ENCODE assay signal across 7 mouse cellular contexts in genomic region chr7:81763110-81763845, GRCm38 (mm10). TPM values are rescaled to one million over a fixed set of nuclear protein-coding genes. Genes with fewer than 3 reads are reported as not detected.
DNase-seq lines count a peak whose midpoint lies in the region; ATAC-seq and TF ChIP-seq lines count a peak whose summit lies in the region.

No protein-coding gene starts in this region.

- 2% methylated on average over 60 of the region's 60 CpGs for WGBS in heart, embryonic 15.5 days
- 2% methylated on average over 60 of the region's 60 CpGs for WGBS in small intestine, adult 2 months

- 0 out of 4 replicates have a peak, but pooled peaks of 1 of the 2 experiments have one; percentile 28 for TF ChIP-seq POLR2A in MEL (IDR thresholded peaks at IDR 0.05; ENCODE audit: control insufficient read depth in 1 of 2, insufficient read depth in 1 of 2, low read depth in 1 of 2, low read length in 2 of 2, poor library complexity in 1 of 2)
- no peak for TF ChIP-seq POLR2A in cortical plate, adult 2 months (IDR thresholded peaks at IDR 0.05; ENCODE audit: extremely low read depth, insufficient read depth, low read length)
- no peak for TF ChIP-seq POLR2A in small intestine, adult 2 months (IDR thresholded peaks at IDR 0.05; ENCODE audit: low read depth, low read length)

- peak; percentile 30 to 78 (median 68) for TF ChIP-seq CTCF in MEL (IDR thresholded peaks at IDR 0.05 in 2 of 3, conservative IDR thresholded peaks at IDR 0.05 in 1 of 3; ENCODE audit: control insufficient read depth in 1 of 3, insufficient read depth in 1 of 3, low read depth in 2 of 3, low read length in 3 of 3, poor library complexity in 1 of 3, severe bottlenecking in 1 of 3)
- TF ChIP-seq CTCF in cortical plate, adult 2 months (IDR thresholded peaks at IDR 0.05; ENCODE audit: extremely low read depth, insufficient read depth, low read length): 0 out of 2 replicates have a peak, but pooled peaks have one; percentile 3
- peak; percentile 48; the same call in 1 of the 2 replicates for TF ChIP-seq CTCF in small intestine, adult 2 months (IDR thresholded peaks at IDR 0.05; ENCODE audit: extremely low read depth, insufficient read length, insufficient replicate concordance, low read depth, low read length)

- peak overlapping the region; percentile 81 for H3K4me2 ChIP-seq in heart, embryonic 15.5 days

- peak; percentile 20 for TF ChIP-seq RAD21 in MEL (IDR thresholded peaks at IDR 0.05; ENCODE audit: low read depth, low read length)

- peak; percentile 56 for ATAC-seq in CD4-positive, CD25-positive, alpha-beta regulatory T cell, adult 4 months
- peak; percentile 70 for ATAC-seq in heart, embryonic 15.5 days (replicated peaks; ENCODE audit: insufficient number of reproducible peaks, insufficient read depth, low FRiP score, low read depth)
- peak; percentile 72 for ATAC-seq in megakaryocyte, adult 5-6 weeks (ENCODE audit: poor library complexity, severe bottlenecking)

- H3K27me3 ChIP-seq in MEL (ENCODE audit: control insufficient read depth in 1 of 2, insufficient read depth in 2 of 2, low read length in 2 of 2): no peaks in the 10 kb centered on the region
- H3K27me3 ChIP-seq in heart, embryonic 15.5 days: no peaks in the 10 kb centered on the region
- no peaks in the 10 kb centered on the region for H3K27me3 ChIP-seq in small intestine, adult 2 months (ENCODE audit: control insufficient read depth, insufficient read depth, low read length)

- peak overlapping the region; percentile 77 for H3K9ac ChIP-seq in MEL (ENCODE audit: control insufficient read depth, low read depth, low read length, poor library complexity, severe bottlenecking)
- peak overlapping the region; percentile 97 for H3K9ac ChIP-seq in heart, embryonic 15.5 days

- H3K4me3 ChIP-seq in MEL (ENCODE audit: control insufficient read depth in 1 of 2, insufficient read depth in 1 of 2, low read depth in 2 of 2, low read length in 2 of 2): peak overlapping the region; percentile 64 to 85
- H3K4me3 ChIP-seq in cortical plate, adult 2 months (ENCODE audit: insufficient read depth, low read length): peak overlapping the region; percentile 79
- H3K4me3 ChIP-seq in heart, embryonic 15.5 days: peak overlapping the region; percentile 100
- peak overlapping the region; percentile 95 for H3K4me3 ChIP-seq in small intestine, adult 2 months (ENCODE audit: low read depth, low read length)

- peaks cover 6 to 8% of the 10 kb centered on the region in 2 experiments; a peak in 2 of 4 replicates for H3K4me1 ChIP-seq in MEL (ENCODE audit: control insufficient read depth in 1 of 2, insufficient read depth in 2 of 2, low read length in 2 of 2)
- H3K4me1 ChIP-seq in cortical plate, adult 2 months (ENCODE audit: control insufficient read depth, insufficient read depth, low read length): peaks cover 2% of the 10 kb centered on the region; the same call in 1 of the 2 replicates
- H3K4me1 ChIP-seq in heart, embryonic 15.5 days (replicated peaks): peaks cover 19% of the 10 kb centered on the region
- peaks cover 8% of the 10 kb centered on the region; the same call in 1 of the 2 replicates for H3K4me1 ChIP-seq in small intestine, adult 2 months (ENCODE audit: control insufficient read depth, insufficient read depth, insufficient read length, low read length)

- peak overlapping the region; percentile 36 for H3K27ac ChIP-seq in MEL (ENCODE audit: control insufficient read depth, low read depth, low read length)
- peak overlapping the region; percentile 36; the same call in 1 of the 2 replicates for H3K27ac ChIP-seq in cortical plate, adult 2 months (ENCODE audit: insufficient read depth, low read length)
- peak overlapping the region; percentile 88 for H3K27ac ChIP-seq in heart, embryonic 15.5 days
- H3K27ac ChIP-seq in small intestine, adult 2 months (ENCODE audit: insufficient read depth, low read depth, low read length): peak overlapping the region; percentile 21; the same call in 1 of the 2 replicates

- TF ChIP-seq EP300 in MEL (IDR thresholded peaks at IDR 0.05; ENCODE audit: low read depth in 1 of 2, low read length in 2 of 2): no peak

- peaks cover 0 to 17% of the 10 kb centered on the region in 2 experiments for H3K36me3 ChIP-seq in MEL (ENCODE audit: control insufficient read depth in 1 of 2, insufficient read depth in 2 of 2, low read length in 2 of 2)
- H3K36me3 ChIP-seq in heart, embryonic 15.5 days: no peaks in the 10 kb centered on the region
- no peaks in the 10 kb centered on the region; the same call in 1 of the 2 replicates for H3K36me3 ChIP-seq in small intestine, adult 2 months (ENCODE audit: control insufficient read depth, insufficient read depth, low read length)

- intact Hi-C loops in left cerebral cortex, postnatal 14 days (cut with DNase I): no loop called here

- DNase-seq in MEL (ENCODE audit: low read depth, low spot score): peak; percentile 85
- peak; percentile 35 to 52 for DNase-seq in left cerebral cortex, postnatal 14 days (ENCODE audit: low spot score in 2 of 2)

- no peaks in the 10 kb centered on the region for H3K9me3 ChIP-seq in MEL (replicated peaks; ENCODE audit: insufficient read depth, low read length)
- no peaks in the 10 kb centered on the region for H3K9me3 ChIP-seq in heart, embryonic 15.5 days (replicated peaks)

- peaks cover 32% of the 10 kb centered on the region for H3K79me2 ChIP-seq in MEL (ENCODE audit: control insufficient read depth, insufficient read depth, low read length, poor library complexity)

TF ChIP-seq in MEL, 35 proteins besides CTCF, POLR2A, EP300 and RAD21:
- no peak for TF ChIP-seq MAFK (IDR thresholded peaks at IDR 0.05; ENCODE audit: borderline replicate concordance, low read depth, low read length)
- peak; percentile 18; the same call in 1 of the 2 replicates for TF ChIP-seq MYC (IDR thresholded peaks at IDR 0.05; ENCODE audit: low read depth, low read length)
- peak; percentile 23; the same call in 1 of the 2 replicates for TF ChIP-seq MAX (IDR thresholded peaks at IDR 0.05; ENCODE audit: low read length)
- no peak for TF ChIP-seq ETS1 (IDR thresholded peaks at IDR 0.05; ENCODE audit: low read depth, low read length)
- no peak for TF ChIP-seq UBTF (IDR thresholded peaks at IDR 0.05; ENCODE audit: borderline replicate concordance, insufficient read depth, low read depth, low read length)
- TF ChIP-seq CHD2 (IDR thresholded peaks at IDR 0.05; ENCODE audit: low read length): no peak
- TF ChIP-seq SMC3 (IDR thresholded peaks at IDR 0.05; ENCODE audit: low read depth, low read length): peak; percentile 45
- TF ChIP-seq TBP (IDR thresholded peaks at IDR 0.05; ENCODE audit: low read depth, low read length): 0 out of 2 replicates have a peak, but pooled peaks have one; percentile 34
- no peak for TF ChIP-seq USF1 (IDR thresholded peaks at IDR 0.05; ENCODE audit: low read depth, low read length)
- no peak for TF ChIP-seq MYB (IDR thresholded peaks at IDR 0.05; ENCODE audit: low read depth, low read length)
- peak; percentile 2; the same call in 1 of the 2 replicates for TF ChIP-seq MAZ (IDR thresholded peaks at IDR 0.05; ENCODE audit: low read depth, low read length)
- TF ChIP-seq POLR2AphosphoS5 (IDR thresholded peaks at IDR 0.05; ENCODE audit: borderline replicate concordance, low read depth, low read length): no peak

RNA-seq across cellular contexts. Expression of gene Ramac, which starts 0.6 kb away (rescaled TPM):
- polyA plus RNA-seq in CD4-positive, CD25-positive, alpha-beta regulatory T cell, adult 4 months (2017; shearing (Covaris generic)): 100 to 1,000 TPM; 154 to 162 TPM
- total RNA-seq in MEL (2012; rRNA removed): 44.0 and 49.0 TPM in 2 replicates
- polyA plus RNA-seq in MEL (2012; ENCODE audit: insufficient read depth in 1 of 2, insufficient read length in 2 of 2, low read depth in 1 of 2, low replicate concordance in 2 of 2, missing spikeins in 1 of 2): 10 to 100 TPM in 1 of 2 experiments, not detected in 1; 33.9 TPM
- 80.4 and 87.9 TPM in 2 replicates for polyA plus RNA-seq in cortical plate, adult 2 months (2012; rRNA removed)
- 84.3 and 84.4 TPM in 2 replicates for polyA plus RNA-seq in heart, embryonic 15.5 days (2015; fragmentation: Nextera tagmentation; extraction: Ambion mirVana)
- 10 to 100 TPM; 70.9 to 73.7 TPM for total RNA-seq in left cerebral cortex, postnatal 14 days (2021)
- total RNA-seq in megakaryocyte, adult 5-6 weeks (2015): 112 and 116 TPM in 2 replicates
- 91.9 and 93.4 TPM in 2 replicates for total RNA-seq in megakaryocyte, adult 5-6 weeks (2017)
- polyA plus RNA-seq in small intestine, adult 2 months (2012; rRNA removed): 1.3 and 3.7 TPM in 2 replicates

RNA-seq across cellular contexts. Expression of gene 3110040N11Rik, which starts 26.0 kb away (rescaled TPM):
- polyA plus RNA-seq in CD4-positive, CD25-positive, alpha-beta regulatory T cell, adult 4 months (2017; shearing (Covaris generic)): 10 to 100 TPM; 63.4 to 65.7 TPM
- total RNA-seq in MEL (2012; rRNA removed): 35.7 and 51.4 TPM in 2 replicates
- polyA plus RNA-seq in MEL (2012; ENCODE audit: insufficient read depth in 1 of 2, insufficient read length in 2 of 2, low read depth in 1 of 2, low replicate concordance in 2 of 2, missing spikeins in 1 of 2): 10 to 100 TPM in 1 of 2 experiments, not detected in 1; 61.7 TPM
- polyA plus RNA-seq in cortical plate, adult 2 months (2012; rRNA removed): 30.9 and 35.0 TPM in 2 replicates
- polyA plus RNA-seq in heart, embryonic 15.5 days (2015; fragmentation: Nextera tagmentation; extraction: Ambion mirVana): 31.0 and 40.8 TPM in 2 replicates
- 10 to 100 TPM; 28.8 to 29.1 TPM for total RNA-seq in left cerebral cortex, postnatal 14 days (2021)
- total RNA-seq in megakaryocyte, adult 5-6 weeks (2015): 15.4 and 26.5 TPM in 2 replicates
- 34.6 and 53.8 TPM in 2 replicates for total RNA-seq in megakaryocyte, adult 5-6 weeks (2017)
- 17.0 and 23.4 TPM in 2 replicates for polyA plus RNA-seq in small intestine, adult 2 months (2012; rRNA removed)

RNA-seq across cellular contexts. Expression of gene Homer2, which starts 56.0 kb away (rescaled TPM):
- polyA plus RNA-seq in CD4-positive, CD25-positive, alpha-beta regulatory T cell, adult 4 months (2017; shearing (Covaris generic)): under 1 TPM in 1 of 2 experiments, not detected in 1; 0.70 TPM
- 18.4 and 19.4 TPM in 2 replicates for total RNA-seq in MEL (2012; rRNA removed)
- polyA plus RNA-seq in MEL (2012; ENCODE audit: insufficient read depth in 1 of 2, insufficient read length in 2 of 2, low read depth in 1 of 2, low replicate concordance in 2 of 2, missing spikeins in 1 of 2): 10 to 100 TPM in 1 of 2 experiments, not detected in 1; 39.0 TPM
- 30.8 and 34.6 TPM in 2 replicates for polyA plus RNA-seq in cortical plate, adult 2 months (2012; rRNA removed)
- polyA plus RNA-seq in heart, embryonic 15.5 days (2015; fragmentation: Nextera tagmentation; extraction: Ambion mirVana): 59.5 and 63.4 TPM in 2 replicates
- total RNA-seq in left cerebral cortex, postnatal 14 days (2021): 10 to 100 TPM; 74.9 to 79.6 TPM
- total RNA-seq in megakaryocyte, adult 5-6 weeks (2015): 0.14 and 0.42 TPM in 2 replicates
- 0.04 and 0.57 TPM in 2 replicates for total RNA-seq in megakaryocyte, adult 5-6 weeks (2017)
- 11.2 and 20.2 TPM in 2 replicates for polyA plus RNA-seq in small intestine, adult 2 months (2012; rRNA removed)

Comparison
In these comparisons a context has a peak if more than half of its experiments do, and no peak if none do; other contexts are left out.
1. Peak in every context shown above with its lines: DNase-seq, ATAC-seq, H3K4me3 ChIP-seq and H3K27ac ChIP-seq.
2. H3K27ac ChIP-seq: peak in every context shown above with its lines; median percentile 88 in heart, embryonic 15.5 days; 36 in MEL; 36 in cortical plate, adult 2 months; 21 in small intestine, adult 2 months.
3. CTCF ChIP-seq: peak in every context shown above with its lines; median percentile 68 in MEL; 48 in small intestine, adult 2 months; 3 in cortical plate, adult 2 months.